Mouse (Mus musculus): ENCODE results near the gene Tnfrsf11a. TPM values are rescaled to one million over a fixed set of nuclear protein-coding genes. Genes with fewer than 3 reads are reported as not detected.

Gene Tnfrsf11a
- polyA plus RNA-seq, 1 experiment from 2014 or later = 0.48 TPM

GRCm38 (mm10) chr1:105780079-105780456 is 450 bp upstream of the Tnfrsf11a start:
- ATAC-seq (ENCODE audit: low FRiP score) (no peak), DNase-seq (ENCODE audit: low spot score) (no peak)
- Histone ChIP-seq H3K4me1 (replicated peaks; ENCODE audit: control insufficient read depth, insufficient read depth, low read length) (no peaks in the 10 kb centered on the region), H3K36me3 (ENCODE audit: control insufficient read depth, insufficient read depth, low read length) (no peaks in the 10 kb centered on the region), H3K27me3 (ENCODE audit: control insufficient read depth, insufficient read depth, low read length) (peaks cover 20% of the 10 kb centered on the region), H3K9ac (ENCODE audit: low read depth, low read length) (no peak overlapping the region), H3K4me3 (ENCODE audit: low read depth, low read length) (peak overlapping the region; percentile 39), H3K27ac (ENCODE audit: low read depth, low read length) (no peak overlapping the region), H3K4me2 (replicated peaks; ENCODE audit: low read depth, low read length) (peak overlapping the region; percentile 82), H3K9me3 (ENCODE audit: control insufficient read depth, low read length) (no peaks in the 10 kb centered on the region)
- 40% methylated on average over 12 of the region's 12 CpGs for WGBS

- DNase-seq (ENCODE audit: low spot score) = peak; percentile 29
Measured at GRCm38 (mm10) chr1:105781391-105782146, 1.1 kb downstream of the Tnfrsf11a start.

GRCm38 (mm10) chr1:105784257-105785016 is 3.9 kb downstream of the Tnfrsf11a start:
- no peak for ATAC-seq (ENCODE audit: low FRiP score)
- WGBS = 75% methylated on average over 5 of the region's 5 CpGs
- no peak for DNase-seq (ENCODE audit: low spot score)
- H3K27ac ChIP-seq (ENCODE audit: low read depth, low read length) = no peak overlapping the region
- no peaks in the 10 kb centered on the region for H3K36me3 ChIP-seq (ENCODE audit: control insufficient read depth, insufficient read depth, low read length)
- H3K4me2 ChIP-seq (replicated peaks; ENCODE audit: low read depth, low read length) = no peak overlapping the region
- H3K9ac ChIP-seq (ENCODE audit: low read depth, low read length) = no peak overlapping the region
- H3K4me1 ChIP-seq (replicated peaks; ENCODE audit: control insufficient read depth, insufficient read depth, low read length) = no peaks in the 10 kb centered on the region
- no peaks in the 10 kb centered on the region for H3K9me3 ChIP-seq (ENCODE audit: control insufficient read depth, low read length)
- H3K27me3 ChIP-seq (ENCODE audit: control insufficient read depth, insufficient read depth, low read length) = peaks cover 20% of the 10 kb centered on the region
- H3K4me3 ChIP-seq (ENCODE audit: low read depth, low read length) = no peak overlapping the region

More at GRCm38 (mm10) chr1:105781391-105782146, 1.1 kb downstream of the Tnfrsf11a start:
- no peak overlapping the region for H3K9ac ChIP-seq (ENCODE audit: low read depth, low read length)
- H3K4me2 ChIP-seq (replicated peaks; ENCODE audit: low read depth, low read length) = no peak overlapping the region; the same call in 1 of the 2 replicates
- no peak overlapping the region for H3K27ac ChIP-seq (ENCODE audit: low read depth, low read length)
- H3K4me1 ChIP-seq (replicated peaks; ENCODE audit: control insufficient read depth, insufficient read depth, low read length) = no peaks in the 10 kb centered on the region
- H3K9me3 ChIP-seq (ENCODE audit: control insufficient read depth, low read length) = no peaks in the 10 kb centered on the region
- no peak overlapping the region for H3K4me3 ChIP-seq (ENCODE audit: low read depth, low read length)
- no peak for ATAC-seq (ENCODE audit: low FRiP score)
- WGBS = 48% methylated on average over 12 of the region's 12 CpGs
- peaks cover 20% of the 10 kb centered on the region for H3K27me3 ChIP-seq (ENCODE audit: control insufficient read depth, insufficient read depth, low read length)
- no peaks in the 10 kb centered on the region for H3K36me3 ChIP-seq (ENCODE audit: control insufficient read depth, insufficient read depth, low read length)

- WGBS = 87% methylated on average over 4 of the region's 4 CpGs
Measured at GRCm38 (mm10) chr1:105785146-105785545, 4.6 kb downstream of the Tnfrsf11a start.

GRCm38 (mm10) chr1:105786731-105787357 is 6.3 kb downstream of the Tnfrsf11a start:
- no peak for ATAC-seq (ENCODE audit: low FRiP score)
- Histone ChIP-seq H3K36me3 (ENCODE audit: control insufficient read depth, insufficient read depth, low read length) (no peaks in the 10 kb centered on the region), H3K4me3 (ENCODE audit: low read depth, low read length) (no peak overlapping the region), H3K9me3 (ENCODE audit: control insufficient read depth, low read length) (no peaks in the 10 kb centered on the region), H3K4me2 (replicated peaks; ENCODE audit: low read depth, low read length) (no peak overlapping the region), H3K9ac (ENCODE audit: low read depth, low read length) (no peak overlapping the region), H3K27ac (ENCODE audit: low read depth, low read length) (no peak overlapping the region), H3K27me3 (ENCODE audit: control insufficient read depth, insufficient read depth, low read length) (peaks cover 1% of the 10 kb centered on the region; the same call in 1 of the 2 replicates), H3K4me1 (replicated peaks; ENCODE audit: control insufficient read depth, insufficient read depth, low read length) (no peaks in the 10 kb centered on the region)
- 80% methylated on average over 6 of the region's 6 CpGs for WGBS
- DNase-seq (ENCODE audit: low spot score) = no peak

More at GRCm38 (mm10) chr1:105785146-105785545, 4.6 kb downstream of the Tnfrsf11a start:
- ATAC-seq (ENCODE audit: low FRiP score) = no peak
- DNase-seq (ENCODE audit: low spot score) = no peak
- Histone ChIP-seq H3K27ac (ENCODE audit: low read depth, low read length) (no peak overlapping the region), H3K9ac (ENCODE audit: low read depth, low read length) (no peak overlapping the region), H3K36me3 (ENCODE audit: control insufficient read depth, insufficient read depth, low read length) (no peaks in the 10 kb centered on the region), H3K4me1 (replicated peaks; ENCODE audit: control insufficient read depth, insufficient read depth, low read length) (no peaks in the 10 kb centered on the region), H3K27me3 (ENCODE audit: control insufficient read depth, insufficient read depth, low read length) (peaks cover 15% of the 10 kb centered on the region), H3K9me3 (ENCODE audit: control insufficient read depth, low read length) (no peaks in the 10 kb centered on the region), H3K4me2 (replicated peaks; ENCODE audit: low read depth, low read length) (no peak overlapping the region), H3K4me3 (ENCODE audit: low read depth, low read length) (no peak overlapping the region)

- no peak for DNase-seq (ENCODE audit: low spot score)
- Histone ChIP-seq H3K9ac (ENCODE audit: low read depth, low read length) (no peak overlapping the region), H3K27me3 (ENCODE audit: control insufficient read depth, insufficient read depth, low read length) (no peaks in the 10 kb centered on the region), H3K4me2 (replicated peaks; ENCODE audit: low read depth, low read length) (no peak overlapping the region), H3K36me3 (ENCODE audit: control insufficient read depth, insufficient read depth, low read length) (no peaks in the 10 kb centered on the region), H3K4me3 (ENCODE audit: low read depth, low read length) (no peak overlapping the region), H3K27ac (ENCODE audit: low read depth, low read length) (no peak overlapping the region), H3K4me1 (replicated peaks; ENCODE audit: control insufficient read depth, insufficient read depth, low read length) (no peaks in the 10 kb centered on the region), H3K9me3 (ENCODE audit: control insufficient read depth, low read length) (no peaks in the 10 kb centered on the region)
- ATAC-seq (ENCODE audit: low FRiP score) = no peak
- WGBS = 94% methylated on average over 3 of the region's 3 CpGs
Measured at GRCm38 (mm10) chr1:105790103-105790502, 9.6 kb downstream of the Tnfrsf11a start.

GRCm38 (mm10) chr1:105794670-105795069 is 14.2 kb downstream of the Tnfrsf11a start:
- Histone ChIP-seq H3K9me3 (ENCODE audit: control insufficient read depth, low read length) (no peaks in the 10 kb centered on the region), H3K36me3 (ENCODE audit: control insufficient read depth, insufficient read depth, low read length) (no peaks in the 10 kb centered on the region), H3K4me3 (ENCODE audit: low read depth, low read length) (no peak overlapping the region), H3K27me3 (ENCODE audit: control insufficient read depth, insufficient read depth, low read length) (no peaks in the 10 kb centered on the region), H3K4me2 (replicated peaks; ENCODE audit: low read depth, low read length) (no peak overlapping the region), H3K9ac (ENCODE audit: low read depth, low read length) (no peak overlapping the region), H3K27ac (ENCODE audit: low read depth, low read length) (no peak overlapping the region), H3K4me1 (replicated peaks; ENCODE audit: control insufficient read depth, insufficient read depth, low read length) (no peaks in the 10 kb centered on the region)
- no peak for DNase-seq (ENCODE audit: low spot score)
- 85% methylated on average over 6 of the region's 6 CpGs for WGBS
- ATAC-seq (ENCODE audit: low FRiP score) = no peak

GRCm38 (mm10) chr1:105795705-105796104 is 15.2 kb downstream of the Tnfrsf11a start:
- Histone ChIP-seq H3K36me3 (ENCODE audit: control insufficient read depth, insufficient read depth, low read length) (no peaks in the 10 kb centered on the region), H3K4me2 (replicated peaks; ENCODE audit: low read depth, low read length) (no peak overlapping the region), H3K9me3 (ENCODE audit: control insufficient read depth, low read length) (no peaks in the 10 kb centered on the region), H3K4me1 (replicated peaks; ENCODE audit: control insufficient read depth, insufficient read depth, low read length) (no peaks in the 10 kb centered on the region), H3K9ac (ENCODE audit: low read depth, low read length) (no peak overlapping the region), H3K4me3 (ENCODE audit: low read depth, low read length) (no peak overlapping the region), H3K27me3 (ENCODE audit: control insufficient read depth, insufficient read depth, low read length) (no peaks in the 10 kb centered on the region), H3K27ac (ENCODE audit: low read depth, low read length) (no peak overlapping the region)
- WGBS = 83% methylated on average over 4 of the region's 4 CpGs
- ATAC-seq (ENCODE audit: low FRiP score) = no peak
- DNase-seq (ENCODE audit: low spot score) = no peak

Data from hindbrain, embryonic 11.5 days (tissue).